Mouse (Mus musculus): ENCODE data around the gene Pdlim1.

Pdlim1 gene

DNA sequence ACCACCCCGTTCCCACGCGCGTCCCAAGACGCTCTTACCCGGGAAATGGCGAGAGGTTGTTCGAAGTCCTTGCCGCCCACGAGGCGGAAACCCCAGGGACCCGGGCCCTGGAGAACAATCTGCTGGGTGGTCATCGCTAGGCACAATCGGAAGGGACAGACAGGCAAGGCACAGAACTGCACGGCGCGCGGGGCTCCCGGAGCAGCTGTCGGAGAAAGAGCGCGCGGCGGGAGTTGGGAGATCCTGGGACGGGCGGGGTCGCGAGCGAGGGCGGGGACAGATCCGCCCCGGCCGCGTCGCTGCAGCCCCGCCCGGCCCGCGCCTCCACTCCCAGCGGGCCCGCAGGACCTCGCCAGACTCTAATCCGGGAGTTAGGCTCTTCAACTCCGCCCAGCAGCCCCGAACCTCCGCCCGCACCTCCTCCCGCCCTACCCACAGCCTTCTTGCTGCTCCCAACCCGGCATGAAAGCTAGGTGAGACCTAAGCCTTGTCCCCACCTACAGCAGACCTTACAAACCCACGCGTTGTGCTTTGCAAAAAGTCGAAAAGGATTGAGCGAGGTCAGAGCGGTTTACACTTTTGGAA, at the start of gene Pdlim1:
TSS of gene Pdlim1 (minus strand) at position 535 of the 585 bp plus-strand sequence.
- DNase-seq (ENCODE audit: low read depth, low spot score) = peak; percentile 48

DNA sequence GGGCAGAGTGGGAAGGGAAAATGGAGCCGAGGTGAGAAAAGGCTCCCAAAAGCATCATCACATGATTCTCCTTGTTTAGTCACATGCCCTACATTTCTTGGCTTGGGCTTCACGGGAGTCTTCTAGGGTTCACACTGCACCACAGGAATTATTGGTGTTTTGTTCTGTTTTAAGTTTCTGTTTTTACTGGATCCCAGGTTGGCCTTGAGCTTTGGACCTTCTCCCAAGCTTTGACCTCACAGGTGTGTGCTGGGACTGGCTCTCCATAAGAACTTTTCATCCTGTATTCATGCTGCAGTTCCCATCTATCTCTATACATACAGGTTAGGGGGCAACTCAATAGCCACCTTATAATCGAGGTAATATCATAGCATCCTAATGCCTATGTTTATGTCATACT, 47.6 kb upstream of the Pdlim1 start:
- DNase-seq (ENCODE audit: low read depth, low spot score) = no peak

DNA sequence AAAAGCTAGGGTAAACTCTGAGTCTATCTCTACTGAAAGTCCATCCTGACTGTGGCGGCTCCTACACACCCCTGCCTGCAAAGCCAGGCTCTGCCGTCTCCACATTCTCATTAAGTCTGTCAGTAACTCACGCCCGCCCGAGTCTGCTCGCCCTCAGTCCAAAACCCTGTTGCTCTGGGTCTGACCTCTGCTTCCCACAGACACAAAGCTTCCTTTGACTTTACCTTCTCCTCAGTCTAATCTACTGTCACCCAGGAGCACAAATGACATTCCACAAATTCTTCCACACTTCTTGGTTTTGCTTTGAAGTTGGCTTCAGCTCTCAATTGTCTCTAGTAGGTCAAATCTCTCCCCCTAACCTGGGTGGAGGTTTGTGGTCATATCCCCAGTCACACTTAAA, 46.9 kb upstream of the Pdlim1 start:
- DNase-seq (ENCODE audit: low read depth, low spot score) = no peak

DNA sequence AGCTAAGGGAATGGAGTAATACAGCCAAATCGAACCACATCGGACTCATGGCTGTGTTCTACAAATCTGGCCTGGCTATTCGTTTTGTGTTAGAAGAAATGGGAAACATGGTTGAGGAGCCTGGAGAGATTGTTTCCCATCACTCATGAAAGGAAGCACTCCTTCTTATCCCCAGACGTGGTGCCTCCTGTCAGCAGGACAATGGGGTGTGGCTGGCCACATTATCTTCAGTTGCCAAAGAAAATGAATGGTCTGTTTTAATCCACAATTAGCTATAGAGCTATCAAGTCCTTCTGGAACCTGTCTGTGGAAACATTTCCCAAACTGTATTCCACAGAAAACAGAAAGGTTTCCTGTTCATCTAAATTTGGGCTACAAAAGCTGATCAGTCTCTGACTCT, 45.4 kb upstream of the Pdlim1 start:
- no peak for DNase-seq (ENCODE audit: low read depth, low spot score)

DNA sequence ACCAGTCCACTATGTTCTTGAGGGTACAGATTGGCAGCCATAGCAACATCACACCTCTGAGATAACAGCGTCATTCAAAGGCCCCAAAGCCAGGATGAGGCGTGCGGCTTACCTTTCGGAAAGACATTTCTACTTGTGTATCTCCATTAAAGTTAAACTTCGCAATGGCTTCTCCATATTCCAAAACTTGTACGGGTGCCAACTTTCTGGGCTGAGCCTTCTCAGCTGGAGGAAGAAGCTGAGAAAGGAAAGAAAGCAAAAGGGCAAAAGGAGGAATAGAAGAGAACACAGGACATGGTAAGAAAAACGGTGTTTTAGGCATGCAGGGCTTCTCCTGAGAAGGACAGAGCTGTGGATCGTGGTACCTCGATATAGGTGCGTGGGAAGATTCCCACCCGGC, 42.6 kb upstream of the Pdlim1 start:
- no peak for DNase-seq (ENCODE audit: low read depth, low spot score)

DNA sequence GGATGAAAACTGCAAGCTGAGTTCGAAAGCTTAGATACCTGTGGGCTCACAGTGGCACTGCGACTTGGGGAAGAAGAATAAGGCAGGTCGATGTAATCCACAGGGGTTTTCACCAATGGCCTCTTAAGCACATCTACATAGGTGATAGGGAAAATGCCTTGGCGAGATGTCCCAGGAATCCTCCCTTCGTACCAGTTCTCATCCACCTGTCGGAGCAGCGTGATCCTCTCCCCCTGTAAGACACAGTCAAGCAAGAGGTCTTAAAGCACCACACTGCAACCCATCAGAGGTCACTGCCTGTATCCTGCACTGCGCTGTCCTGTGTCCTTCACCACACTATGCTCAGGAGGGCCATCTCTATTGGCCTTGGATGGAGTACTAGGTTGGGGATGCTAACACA, 40.0 kb upstream of the Pdlim1 start:
- DNase-seq (ENCODE audit: low read depth, low spot score) = no peak

DNA sequence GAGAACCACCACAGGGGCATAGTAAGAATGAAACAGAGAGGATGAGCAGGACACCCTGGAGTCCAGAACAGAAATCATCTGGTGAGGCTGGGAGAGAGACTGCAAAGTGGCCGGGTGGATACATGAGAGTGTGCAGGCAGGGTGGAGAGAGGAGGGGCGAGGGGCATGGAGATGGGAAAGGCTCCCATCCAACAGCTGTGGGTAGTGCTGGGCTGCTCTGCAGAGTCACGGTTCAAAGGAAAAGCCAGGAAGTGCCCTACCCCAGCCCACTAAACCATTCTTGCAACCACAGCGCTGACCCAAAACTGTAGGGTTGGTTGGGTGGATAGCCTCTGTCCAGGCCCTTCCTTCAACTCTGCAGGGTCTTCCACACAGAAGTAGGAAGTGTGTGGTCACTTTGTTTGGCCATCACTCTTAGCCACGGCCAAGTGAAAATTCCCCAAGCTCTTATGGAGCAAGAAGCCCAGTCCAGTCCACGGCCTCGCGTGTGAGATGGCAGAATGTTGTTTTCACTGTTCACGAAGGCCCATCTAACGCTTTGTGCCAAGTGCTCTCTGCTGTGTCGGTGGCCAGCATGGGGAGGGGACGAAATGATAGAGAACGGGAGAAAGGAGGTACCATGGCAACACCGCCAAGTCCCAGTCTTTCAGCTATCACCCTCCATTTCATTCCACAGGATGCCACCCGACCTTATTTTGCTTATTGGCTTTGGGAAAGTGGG, 38.9 kb upstream of the Pdlim1 start:
- DNase-seq (ENCODE audit: low read depth, low spot score) = no peak

DNA sequence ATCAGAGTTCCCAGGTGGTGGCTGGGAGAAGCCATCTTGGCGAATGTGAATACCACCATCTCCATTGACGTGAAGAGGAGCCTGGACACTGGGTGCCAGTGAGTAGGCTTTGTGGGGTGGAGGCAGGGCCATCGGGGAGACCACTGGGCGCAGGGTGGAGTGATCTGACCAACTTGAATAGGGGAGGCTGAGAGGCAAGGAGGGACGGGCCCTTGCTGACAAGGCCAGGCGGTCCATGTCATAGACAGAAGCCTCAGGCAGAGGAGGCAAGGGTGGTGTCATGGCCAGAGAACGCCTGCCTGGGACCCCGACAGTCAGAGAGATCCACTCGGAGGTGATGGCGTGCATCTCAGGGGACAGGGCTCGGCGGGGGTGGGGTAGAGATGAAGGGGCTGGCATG, 38.3 kb upstream of the Pdlim1 start:
- DNase-seq (ENCODE audit: low read depth, low spot score) = no peak

DNA sequence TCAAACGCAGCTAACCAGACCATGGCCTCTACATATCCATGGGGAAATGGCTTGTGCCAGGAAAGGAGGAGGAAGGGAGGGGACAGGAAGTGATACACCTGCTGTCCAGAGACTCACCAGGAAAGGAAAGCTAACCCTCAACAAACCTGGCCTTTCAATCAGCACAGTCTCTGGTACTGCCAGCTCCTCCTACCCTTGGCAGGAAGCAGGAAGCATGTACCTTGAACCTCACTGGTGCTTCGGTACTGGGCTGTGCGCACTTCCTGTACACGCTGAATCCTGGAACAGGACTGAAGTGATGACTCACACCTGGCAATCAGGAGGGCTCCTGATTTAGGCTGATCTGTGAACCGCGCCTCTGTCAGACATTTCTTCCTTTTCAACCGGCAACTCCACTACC, 35.9 kb upstream of the Pdlim1 start:
- DNase-seq (ENCODE audit: low read depth, low spot score) = peak; percentile 88

DNA sequence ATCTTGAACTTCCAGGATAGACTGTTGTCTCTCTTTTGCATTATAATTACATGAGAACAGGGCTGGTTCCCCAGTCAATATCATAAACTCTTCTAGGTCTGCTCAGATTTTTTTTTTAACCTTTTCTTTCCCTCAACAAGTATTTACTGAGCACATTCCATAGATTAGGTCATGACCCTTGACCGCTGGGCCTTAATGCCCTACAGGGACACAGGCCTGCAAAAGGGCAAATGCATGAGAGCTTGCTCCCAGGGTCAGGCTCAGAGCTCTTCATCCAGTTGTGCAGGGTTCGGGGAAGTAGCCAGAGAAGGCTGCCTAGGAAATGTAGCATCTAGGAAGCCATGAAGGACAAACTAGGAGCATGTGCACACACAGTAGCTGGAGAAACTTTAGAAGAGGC, 35.0 kb upstream of the Pdlim1 start:
- no peak for DNase-seq (ENCODE audit: low read depth, low spot score)

DNA sequence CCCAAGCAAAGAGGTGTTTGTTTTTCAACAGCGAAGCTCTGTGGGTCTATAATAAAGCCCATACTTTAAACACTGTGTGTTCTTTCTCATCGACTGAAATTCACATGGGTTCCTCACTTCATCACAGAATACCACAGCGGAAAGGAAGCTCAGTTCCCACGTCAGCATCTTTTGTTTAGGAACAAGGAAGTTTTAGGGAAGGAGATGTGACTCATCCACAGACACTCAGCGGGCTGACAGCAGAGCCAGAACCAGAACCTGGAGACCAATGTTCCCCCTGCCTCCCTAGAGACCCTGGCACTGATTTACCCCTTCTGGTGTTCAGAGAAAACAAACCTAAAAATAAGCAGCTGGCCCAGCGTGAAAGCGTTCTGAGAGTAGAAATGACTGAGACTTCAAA, 33.8 kb upstream of the Pdlim1 start:
- peak; percentile 54 for DNase-seq (ENCODE audit: low read depth, low spot score)

DNA sequence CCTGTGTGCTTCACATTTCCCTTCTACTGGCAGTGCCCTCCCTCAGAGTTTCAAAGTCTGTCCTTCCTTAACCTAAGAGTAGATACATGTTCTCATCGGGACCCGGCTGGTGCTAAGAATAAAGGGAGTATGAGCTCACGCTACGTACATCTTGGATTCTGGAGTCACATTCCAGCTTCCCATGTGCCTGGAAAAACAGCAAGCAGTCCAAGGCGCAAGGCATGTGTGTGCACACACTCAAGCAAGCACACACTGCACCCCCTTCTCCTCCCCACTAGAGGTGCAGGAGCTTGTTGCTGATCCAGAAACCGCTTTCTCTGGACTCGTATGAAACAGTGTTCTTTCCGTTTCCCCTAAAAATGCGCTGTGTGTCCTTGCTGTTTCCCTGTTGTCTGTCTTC, 31.3 kb upstream of the Pdlim1 start:
- peak; percentile 70 for DNase-seq (ENCODE audit: low read depth, low spot score)

DNA sequence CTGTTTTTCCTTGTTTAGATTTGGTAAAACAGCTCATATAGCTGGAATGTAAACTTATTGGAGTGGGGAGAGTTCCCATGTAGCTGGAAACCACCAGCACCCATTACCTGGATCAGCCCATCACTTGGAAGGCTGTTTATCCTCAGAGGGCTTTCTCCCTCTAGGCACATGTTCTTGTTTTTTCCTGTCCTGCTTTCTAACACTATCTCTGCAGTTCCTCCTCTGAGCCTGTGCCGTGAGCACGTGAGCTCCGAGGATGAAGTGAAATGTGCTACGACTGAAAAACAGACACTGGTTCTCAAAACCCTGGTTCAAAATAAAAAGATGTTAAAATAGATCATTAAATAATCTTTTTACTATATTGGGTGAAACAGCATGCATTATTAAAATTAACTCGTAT, 30.8 kb upstream of the Pdlim1 start:
- peak; percentile 45 for DNase-seq (ENCODE audit: low read depth, low spot score)

DNA sequence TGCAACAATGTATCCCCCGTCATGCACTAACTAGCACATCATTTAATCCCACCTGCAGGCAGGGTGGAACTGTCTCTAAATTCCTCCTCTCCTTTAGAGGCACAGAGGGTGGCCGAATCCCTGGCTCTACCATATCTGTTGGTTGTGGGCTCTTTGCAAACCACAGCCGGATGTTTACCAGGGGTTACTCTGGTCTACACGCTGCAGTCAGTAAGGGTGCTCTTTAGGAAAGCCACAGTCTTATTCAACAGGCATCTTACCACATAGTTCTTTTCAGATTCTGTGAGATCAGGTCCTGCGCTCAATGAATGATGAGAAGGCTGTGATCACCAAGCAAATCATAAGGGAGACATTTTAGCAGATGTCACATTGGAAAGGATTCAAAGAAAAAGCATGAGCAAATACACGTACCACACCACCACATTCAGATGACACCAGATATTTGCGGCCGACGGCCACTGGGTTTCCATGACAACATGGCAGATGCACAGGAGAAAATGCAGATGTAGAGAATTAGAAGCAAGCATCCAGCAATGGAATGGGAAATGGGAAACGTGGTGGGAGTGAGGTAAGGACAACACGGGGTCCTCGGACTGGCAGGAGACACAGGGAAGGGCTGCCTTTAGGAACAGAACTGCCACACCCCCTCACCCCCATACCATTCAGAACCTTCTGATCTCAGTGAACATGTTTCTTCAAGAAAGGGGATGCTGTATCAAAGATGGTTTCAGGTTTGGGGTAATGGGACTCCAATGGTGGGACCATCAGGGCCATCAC, 28.5 kb upstream of the Pdlim1 start:
- peak; percentile 68 for DNase-seq (ENCODE audit: low read depth, low spot score)

DNA sequence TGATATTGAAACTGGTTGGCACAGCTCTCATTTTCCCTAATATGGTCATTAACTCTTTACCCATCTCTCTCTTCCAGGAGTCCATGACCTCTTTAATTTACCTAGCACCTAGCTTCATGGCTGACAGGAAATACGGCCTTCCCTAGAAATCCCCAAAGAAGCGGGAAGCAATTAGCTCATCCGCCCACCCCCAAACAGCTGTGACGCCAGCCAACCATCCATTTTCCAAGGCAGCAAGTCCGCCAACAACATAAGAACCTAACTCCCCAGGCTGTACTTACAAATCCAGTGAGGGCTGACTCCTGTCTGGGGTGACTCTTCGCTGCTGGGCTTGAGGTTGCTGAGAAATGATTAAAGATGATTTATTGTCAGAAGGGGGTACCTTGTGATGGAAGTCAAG, 27.5 kb upstream of the Pdlim1 start:
- DNase-seq (ENCODE audit: low read depth, low spot score) = peak; percentile 63

DNA sequence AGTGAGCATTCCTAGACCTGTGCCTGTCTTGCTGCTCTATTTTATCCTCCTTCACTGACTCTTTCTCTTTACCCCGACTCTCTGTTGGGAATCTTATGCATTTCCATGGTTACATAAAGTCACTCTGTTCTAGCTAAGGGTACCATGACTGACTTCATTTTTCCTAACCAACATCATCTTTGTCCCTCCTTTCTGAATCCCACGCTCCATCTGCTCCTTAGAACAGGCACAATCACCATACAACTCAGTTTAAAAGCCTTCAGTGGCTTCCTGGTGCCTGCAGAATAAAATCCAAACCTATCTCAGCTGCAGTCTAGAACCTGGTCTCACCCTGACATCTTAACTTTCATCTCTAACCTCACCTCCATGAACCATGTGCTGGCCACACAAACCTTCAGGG, 26.9 kb upstream of the Pdlim1 start:
- DNase-seq (ENCODE audit: low read depth, low spot score) = peak; percentile 91

DNA sequence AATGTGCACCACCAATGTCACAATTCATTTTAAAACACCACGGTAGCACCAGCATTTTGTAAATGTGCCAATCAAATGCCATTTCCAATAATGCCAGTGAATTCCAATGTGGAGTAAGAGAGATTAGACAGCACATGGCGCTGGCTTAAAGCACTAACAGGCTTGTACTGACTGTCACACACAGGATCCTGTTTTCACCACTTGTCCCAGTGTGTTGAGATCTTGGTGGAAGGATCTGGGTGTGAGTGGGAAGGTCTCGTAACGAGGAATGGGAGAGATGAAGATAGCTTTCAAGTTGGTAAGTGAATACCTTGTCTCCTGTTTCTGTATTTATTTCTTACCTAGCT, 26.1 kb upstream of the Pdlim1 start:
- DNase-seq (ENCODE audit: low read depth, low spot score) = peak; percentile 54

DNA sequence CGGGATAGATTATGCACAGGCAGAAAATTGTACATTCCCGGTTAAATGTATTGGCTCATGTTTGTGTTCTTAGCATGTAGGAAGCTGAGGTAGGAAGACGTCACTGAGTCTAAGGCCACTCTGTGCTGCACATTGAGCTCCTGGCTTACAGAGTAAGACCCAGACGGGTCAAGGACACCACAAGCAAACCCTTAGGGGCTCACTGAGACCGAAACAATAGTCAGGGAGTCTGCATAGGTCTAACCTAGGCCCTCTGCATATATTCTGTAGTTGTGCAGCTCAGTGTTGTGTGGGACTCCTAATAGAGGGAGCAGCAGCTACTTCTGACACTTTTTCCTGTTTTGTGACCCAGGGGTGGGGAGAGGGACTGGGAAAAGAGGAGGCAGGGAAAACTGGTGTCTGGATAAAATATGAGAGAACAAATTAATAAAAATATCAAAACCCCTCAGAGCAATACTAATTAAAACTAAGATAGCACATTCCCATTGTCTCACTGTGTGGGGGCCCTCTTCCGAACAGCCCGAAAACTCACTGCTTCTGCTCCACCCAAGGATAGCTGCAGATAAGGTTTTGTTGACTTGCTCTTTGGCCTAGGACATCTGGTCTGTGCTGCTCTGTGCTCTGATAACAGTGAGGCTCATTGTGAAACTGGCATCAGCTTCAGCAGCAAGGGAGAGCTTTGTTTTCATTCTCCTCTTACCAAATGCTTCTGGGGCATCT, 25.6 kb upstream of the Pdlim1 start:
- peak; percentile 80 for DNase-seq (ENCODE audit: low read depth, low spot score)

DNA sequence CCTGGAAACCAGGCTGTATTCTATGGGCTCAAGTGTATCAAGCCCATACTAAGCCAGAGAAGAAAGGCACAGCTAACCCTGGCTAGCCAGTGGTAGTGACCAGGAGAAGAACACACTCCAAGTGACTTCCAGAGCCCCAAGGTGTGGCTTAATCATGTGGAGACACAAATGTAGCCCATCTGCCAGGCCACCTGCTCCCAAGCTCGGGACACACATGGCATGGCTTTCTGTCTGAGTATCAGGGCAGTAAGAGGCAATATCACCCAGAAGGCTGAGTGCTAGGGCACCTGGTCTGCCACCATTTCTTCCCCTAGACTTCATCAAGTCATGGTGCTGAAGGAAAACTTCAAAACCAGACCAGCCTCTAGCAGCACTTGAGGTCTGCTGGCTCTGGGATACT, 22.6 kb upstream of the Pdlim1 start:
- peak; percentile 66 for DNase-seq (ENCODE audit: low read depth, low spot score)

DNA sequence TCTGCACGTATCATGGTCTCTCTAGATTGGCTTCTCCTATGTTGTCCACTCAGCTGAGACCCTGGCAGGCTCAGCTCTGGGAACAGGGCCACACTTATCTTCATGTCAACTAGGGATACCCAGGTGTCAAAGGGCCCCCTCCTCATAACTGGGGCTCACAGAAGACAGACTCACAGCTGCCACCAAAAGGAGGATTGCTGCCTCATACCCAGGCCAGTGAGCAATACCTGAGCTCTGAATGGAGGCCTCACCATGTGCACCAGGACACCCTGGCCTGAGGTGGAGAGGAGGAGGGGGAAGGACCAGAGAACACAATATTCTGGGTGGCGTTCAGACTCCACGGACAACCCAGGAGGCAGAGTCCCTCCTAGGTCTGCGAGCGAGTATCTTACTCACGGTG, 22.1 kb upstream of the Pdlim1 start:
- no peak for DNase-seq (ENCODE audit: low read depth, low spot score)

DNA sequence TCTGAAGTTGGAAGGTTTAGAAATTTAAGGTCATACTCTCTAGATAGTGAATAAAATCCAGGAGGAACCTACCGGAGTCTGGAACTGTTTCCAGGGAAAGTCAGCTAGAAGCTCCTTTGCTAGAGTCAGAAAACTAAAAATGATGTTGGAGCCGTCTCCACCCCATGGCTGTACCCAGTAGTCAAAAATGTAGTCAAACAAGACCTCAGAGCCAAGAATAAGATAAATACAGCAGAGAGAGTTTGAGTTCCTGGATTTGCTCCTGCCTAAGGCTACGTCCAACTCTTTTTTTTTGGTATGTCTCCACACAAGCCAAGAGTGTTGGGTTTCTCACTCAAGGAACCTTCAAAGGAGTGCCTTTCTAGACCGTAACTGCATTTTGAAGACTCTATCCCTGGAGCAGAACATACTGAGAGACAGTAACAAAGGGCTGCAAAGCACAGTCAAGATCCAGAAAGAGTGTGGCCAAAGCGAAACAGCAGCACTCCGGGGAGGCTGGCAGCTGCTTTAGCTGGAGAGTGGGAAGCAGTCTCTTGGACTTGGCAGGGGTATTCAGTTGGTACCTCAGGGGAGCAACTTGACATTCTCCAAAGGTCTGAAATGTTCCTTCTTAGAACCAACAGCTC, 18.6 kb upstream of the Pdlim1 start:
- DNase-seq (ENCODE audit: low read depth, low spot score) = peak; percentile 65

DNA sequence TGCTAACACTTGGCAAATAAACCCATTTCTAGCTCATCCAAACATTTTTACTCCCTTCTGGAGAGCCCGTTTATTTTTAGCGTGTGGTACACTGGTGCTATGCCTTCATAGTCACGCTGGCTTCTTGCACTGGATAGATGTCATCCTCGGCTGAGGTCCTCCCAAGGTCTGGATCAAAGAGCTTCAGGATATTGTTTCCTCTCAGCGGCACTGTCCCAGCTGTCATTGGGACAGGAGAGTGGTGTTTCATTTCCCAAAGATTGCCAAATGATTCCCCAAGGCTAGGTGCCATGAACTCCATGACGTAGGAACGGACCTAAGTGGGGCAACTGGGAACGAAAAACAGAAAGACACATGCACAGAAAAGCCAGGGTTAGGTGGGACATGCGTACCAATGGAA, 16.8 kb upstream of the Pdlim1 start:
- no peak for DNase-seq (ENCODE audit: low read depth, low spot score)

Measured in brain, adult 2 months (tissue).